Mouse (Mus musculus) testis, adult 2 months (tissue): ENCODE results near the gene Slc22a5.

Source experiments
- CTCF ChIP-seq: fragments of 200-500 bp; IDR thresholded peaks from 2 replicates; pipeline ENCODE4 v1.5.1; 2012; ENCODE audit warnings: low read depth, mild to moderate bottlenecking, inconsistent platforms, low read length, moderate library complexity; ENCODE audit not compliant: control insufficient read depth, insufficient read depth, insufficient replicate concordance
- POLR2A ChIP-seq: fragments of 200-500 bp; IDR thresholded peaks from 2 replicates; pipeline ENCODE4 v1.6.1; 2012; ENCODE audit warnings: low read depth, mild to moderate bottlenecking, inconsistent platforms, low read length, moderate library complexity; ENCODE audit not compliant: control insufficient read depth

DNA sequence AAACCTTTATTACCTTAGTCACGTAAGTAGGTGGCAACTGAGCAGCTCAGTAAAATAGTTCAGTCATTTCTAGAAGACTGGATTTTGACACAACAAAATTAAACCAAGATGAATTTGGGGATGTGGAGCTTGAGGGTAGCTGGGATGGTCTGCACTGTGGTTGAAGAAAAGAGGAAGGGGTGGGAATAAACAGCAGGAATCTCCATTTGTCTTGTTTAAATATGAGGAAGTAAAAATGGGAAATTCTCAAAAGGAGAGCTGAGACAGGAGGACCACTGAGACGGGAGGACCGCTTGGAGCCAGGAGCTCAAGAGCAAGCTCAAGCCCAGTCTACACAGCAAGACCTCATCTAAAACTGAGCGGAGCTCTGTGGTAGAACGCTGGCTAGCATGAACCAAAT is 34.8 kb upstream of the Slc22a5 start:
- TF ChIP-seq CTCF (no peak), POLR2A (no peak)
